Mouse (Mus musculus): ENCODE data around the gene Cox8a.

Cox8a gene

DNA sequence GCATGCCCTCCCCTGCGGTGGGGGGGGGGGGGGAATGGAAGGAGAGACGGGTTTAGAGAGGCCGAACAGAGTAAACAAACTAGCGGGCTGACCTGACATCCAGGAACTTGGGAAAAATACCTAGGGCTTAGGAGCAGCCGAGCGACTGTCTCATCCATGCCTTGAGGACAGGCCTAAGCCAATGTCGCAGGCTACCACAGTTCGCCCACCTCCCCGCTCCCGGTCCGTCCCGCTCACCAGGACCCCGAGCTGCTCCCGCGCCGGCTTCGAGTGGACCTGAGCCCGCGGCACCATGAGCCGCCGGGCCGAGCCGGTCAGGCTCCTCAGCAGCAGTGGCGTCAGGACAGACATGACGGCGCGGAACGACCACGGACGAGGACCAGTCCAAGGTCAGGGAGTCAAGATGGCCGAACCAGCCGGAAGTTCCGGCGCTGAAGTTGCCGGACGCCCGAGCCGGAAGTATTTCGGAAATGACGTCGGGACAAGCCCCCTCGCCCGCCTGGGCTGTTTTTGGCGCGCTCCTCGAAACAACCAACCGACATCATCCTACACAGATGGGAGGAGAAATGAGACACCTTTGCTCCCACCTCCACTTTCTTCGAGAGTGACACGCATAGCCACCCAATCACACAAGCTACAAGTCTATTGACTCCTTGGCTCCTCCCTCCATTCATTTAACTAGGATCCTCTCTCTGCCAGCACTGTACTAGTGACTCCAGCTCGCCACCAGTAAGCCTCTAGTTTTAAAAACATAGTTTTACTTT is at the start of gene Cox8a:
Cox8a (minus strand) TSS at position 455 of the 764 bp plus-strand sequence.
- DNase-seq (ENCODE audit: low spot score in 2 of 2) = peak; percentile 95 to 96

DNA sequence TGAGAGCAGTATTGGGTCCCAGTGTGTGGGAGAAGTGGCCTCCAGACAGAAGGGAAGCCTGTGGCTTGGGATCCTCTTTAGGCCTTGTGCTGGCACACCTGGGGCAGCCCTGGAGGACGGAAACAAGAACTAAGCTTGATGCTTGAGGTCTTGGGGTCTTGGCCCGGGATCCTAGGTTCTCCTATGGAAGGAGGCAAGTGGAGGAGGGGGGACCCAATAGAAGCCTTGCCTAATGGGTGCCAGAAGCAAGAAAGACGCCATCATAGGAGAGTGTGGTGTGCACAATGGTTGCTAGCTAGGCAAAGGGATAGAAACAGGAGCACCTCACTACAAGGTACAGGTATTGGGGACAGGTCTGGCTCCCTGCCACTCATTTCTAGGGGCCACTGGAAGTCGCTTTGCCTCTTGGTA is 49.0 kb upstream of the Cox8a start:
- DNase-seq (ENCODE audit: low spot score in 2 of 2) = no peak

DNA sequence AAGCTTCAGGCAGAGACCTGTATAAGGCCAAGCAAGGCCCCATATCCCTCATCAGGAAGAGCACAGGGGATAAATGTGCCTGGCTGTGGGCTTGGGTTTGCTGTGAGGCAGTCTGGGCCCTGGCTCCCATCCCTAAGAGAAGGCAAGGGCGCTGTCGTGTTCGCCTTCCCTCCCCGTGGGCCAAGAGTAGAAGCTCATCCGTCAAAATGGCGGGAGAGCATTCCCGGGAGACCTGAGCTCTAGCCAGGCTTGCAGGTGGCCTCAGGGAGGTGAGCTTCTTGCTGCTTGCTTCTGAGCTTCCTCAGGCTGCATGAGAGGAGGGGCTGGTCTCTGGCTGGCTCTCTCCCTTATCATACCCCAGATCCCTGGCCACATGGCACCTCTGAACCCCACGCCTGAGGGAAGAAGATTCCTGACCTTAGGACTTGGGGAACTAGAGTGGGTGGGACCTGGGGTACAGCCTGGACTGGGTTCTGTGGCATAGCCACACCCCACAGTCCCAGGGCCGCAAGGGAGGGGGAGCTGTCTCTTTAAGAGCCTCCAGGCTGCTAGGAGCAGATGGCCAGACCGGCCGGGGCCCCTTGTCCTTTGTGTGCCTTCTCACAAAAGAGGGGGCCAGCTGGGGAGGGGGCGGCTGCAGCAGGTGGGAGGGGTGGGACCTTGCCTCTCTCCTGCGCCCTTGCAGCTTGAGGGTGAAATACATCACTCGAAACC is 48.2 kb upstream of the Cox8a start:
- no peak for DNase-seq (ENCODE audit: low spot score in 2 of 2)

DNA sequence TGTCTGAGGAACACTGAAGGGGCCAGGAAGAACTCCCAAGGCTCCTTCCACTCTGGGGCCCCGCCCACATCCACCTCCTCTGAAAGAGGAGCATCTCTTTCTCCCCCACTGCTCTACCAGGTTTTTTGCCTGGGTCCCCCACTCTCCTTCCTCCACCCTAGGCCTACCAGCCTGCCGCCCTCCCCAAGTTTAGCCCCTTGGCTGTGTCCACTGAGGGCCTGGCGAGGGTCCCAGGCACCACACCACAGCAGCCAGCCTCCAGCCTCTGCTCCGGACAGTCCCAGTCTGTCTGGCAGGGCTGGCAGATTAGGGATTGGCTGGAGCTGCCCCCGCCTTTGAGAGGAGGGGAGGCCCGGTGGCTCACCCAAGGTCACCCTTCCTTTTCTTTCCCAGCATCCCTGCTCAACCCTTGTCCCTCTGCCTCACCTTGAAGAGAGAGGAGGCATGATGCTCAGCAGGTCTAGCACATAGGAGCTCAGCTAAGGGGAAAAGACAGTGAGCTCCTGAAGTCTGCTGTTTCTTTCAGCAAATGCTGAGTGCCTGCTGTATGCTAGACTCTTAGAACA is 47.4 kb upstream of the Cox8a start:
- DNase-seq (ENCODE audit: low spot score in 2 of 2) = peak in 1 of 2 experiments; percentile 58

DNA sequence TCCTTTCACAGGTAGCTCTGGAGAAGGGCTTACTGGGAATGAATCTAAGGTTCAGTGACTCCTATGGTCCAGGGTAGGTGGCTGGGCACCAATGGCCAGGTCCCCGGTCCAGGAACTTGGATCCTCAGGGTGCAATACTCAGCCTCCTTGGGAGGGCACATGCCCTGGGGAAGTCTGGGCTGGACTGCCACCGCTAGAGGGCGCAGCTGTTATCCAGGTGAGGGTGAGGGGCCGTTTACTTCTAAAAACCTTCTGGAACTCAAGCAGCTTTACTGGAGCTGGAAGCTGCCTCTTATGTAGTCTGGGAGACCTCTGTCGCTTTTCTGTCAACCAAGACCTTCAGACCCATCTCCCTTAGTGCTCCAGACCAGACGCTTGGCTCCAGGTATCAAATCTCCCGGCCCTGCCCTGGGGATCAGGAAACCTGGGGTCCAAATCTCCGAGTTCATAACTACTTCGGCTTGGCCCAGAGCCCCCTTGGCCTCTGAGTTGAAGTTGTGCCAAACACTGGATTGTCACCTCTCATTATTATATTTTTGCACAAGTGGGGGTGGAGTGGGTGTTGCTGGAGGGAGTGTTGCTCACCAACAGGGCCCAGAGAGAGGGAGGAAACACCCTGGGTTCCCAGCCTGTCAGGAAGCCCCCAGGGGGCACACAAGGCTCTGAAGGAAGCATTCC is 46.8 kb upstream of the Cox8a start:
- DNase-seq (ENCODE audit: low spot score in 2 of 2) = peak; percentile 63 to 89

DNA sequence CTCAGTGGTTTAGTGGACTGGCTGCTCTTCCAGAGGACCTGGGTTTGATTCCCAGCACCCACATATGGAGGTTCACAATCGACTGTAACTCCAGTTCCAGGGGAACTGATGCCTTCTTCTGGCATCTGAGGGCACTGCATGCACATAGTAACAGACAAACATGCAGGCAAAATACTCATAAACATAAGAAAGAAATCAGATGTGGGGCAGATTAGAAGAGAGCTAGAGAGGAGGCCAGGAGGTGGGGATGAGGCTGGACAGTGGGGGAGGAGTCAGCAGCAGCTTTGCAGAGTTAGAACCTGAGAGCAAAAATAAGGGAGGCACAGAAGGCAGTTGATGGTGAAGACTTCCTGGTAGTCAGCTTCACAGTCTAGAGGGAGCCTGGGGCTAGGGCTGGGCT is 45.2 kb upstream of the Cox8a start:
- no peak for DNase-seq (ENCODE audit: low spot score in 2 of 2)

DNA sequence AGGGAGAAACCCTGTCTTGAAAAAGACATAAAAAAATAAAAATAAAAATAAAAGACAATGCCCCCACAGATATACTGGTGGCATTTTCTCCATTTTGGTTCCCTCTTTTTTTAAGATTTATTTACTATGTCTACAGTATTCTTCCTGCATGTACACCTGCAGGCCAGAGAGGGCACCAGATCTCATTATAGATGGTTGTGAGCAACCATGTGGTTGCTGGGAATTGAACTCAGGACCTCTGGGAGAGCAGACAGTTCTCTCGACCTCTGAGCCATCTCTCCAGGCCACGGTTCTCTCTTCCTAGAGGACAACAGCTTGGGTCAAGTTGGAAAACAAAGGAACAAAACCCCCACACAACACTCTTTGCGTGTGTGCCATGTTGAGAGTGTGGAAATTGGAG is 44.5 kb upstream of the Cox8a start:
- DNase-seq (ENCODE audit: low spot score in 2 of 2) = no peak

GRCm38 (mm10) chr19:7261476-7261875 is 44.1 kb upstream of the Cox8a start:
- no peak for DNase-seq (ENCODE audit: low spot score in 2 of 2)

DNA sequence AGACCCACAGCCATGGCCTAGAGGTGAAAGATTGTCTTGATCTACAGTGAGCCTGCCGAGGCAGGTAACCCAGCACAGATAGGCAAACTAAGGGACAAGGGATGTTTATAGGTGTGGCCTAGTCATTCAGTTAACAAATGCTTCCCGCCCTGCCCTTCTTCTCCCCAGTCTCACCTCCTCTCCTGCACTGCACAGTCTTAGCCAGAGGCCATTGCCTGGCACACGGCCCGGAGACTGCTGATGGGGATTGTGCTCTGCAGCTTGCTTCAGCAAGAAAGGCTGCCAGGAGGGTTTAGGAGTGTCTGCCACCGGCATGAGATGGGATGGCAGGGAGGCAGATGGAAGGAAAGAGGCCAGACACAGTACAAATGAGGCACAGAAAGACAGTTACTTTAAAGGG is 40.5 kb upstream of the Cox8a start:
- DNase-seq (ENCODE audit: low spot score in 2 of 2) = no peak

DNA sequence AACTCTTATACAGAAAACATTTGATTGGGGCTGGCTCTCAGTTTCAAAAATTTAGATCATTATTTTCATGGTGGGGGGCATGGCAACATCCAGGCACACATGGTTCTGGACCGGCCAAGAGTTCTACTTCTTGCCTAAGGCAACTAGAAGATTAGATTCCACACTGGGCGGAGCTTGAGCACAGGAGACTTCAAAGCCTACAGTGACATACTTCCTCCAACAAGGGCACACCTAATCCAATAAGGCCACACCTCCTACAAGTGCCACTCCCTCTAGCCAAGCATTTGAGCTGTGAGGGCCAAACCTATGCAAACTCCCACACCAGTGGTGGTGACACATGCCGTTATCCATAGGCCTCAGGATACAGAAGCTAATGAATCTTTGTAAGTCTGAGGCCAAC is 28.6 kb upstream of the Cox8a start:
- DNase-seq (ENCODE audit: low spot score in 2 of 2) = no peak

DNA sequence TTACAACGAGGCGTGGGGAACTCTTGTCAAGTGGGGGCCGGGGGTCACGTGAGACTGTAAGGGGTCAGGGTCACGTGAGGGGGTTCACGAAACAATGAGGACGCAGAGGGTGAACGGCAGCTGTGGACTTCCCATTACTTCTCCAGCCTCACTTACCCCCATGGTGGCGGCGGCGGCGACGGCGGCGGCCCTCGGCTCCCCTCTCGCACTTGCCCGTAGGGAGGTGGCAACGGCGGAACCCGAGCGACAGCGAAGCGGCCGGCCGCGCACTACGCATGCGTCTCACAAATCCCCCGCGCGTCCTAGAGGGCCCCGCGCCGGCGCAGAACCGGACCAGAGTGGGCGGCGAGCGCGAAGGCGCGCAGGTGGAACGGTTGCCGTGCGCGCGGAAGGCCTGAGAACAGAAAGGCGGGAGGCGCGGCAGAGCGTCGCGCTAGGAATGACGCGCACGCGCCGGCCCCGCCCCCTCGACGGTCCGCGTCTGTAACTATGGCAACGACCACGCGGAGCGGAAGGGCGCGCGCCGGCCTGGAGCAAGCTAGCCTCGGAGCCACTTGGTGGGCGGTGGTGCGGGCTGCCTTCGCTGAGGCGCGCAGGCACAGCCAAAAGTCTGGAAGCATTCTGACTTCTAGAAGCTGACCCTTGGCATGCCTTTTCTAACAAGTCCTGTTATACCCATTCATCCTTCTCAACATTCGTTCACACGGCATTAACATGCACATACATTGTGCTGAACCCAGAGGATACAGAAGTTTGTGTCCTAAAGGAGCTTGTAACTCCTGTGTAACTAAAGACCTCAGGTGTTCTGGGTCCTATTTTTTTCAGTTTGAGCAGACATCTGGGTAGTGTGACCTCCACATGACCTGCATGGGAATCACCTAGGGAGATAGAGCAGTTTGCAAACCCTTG is 23.6 kb upstream of the Cox8a start, which contains the start of gene Naa40:
Naa40 (minus strand) TSS at position 402 of the 909 bp plus-strand sequence.
- peak; percentile 88 to 93 for DNase-seq (ENCODE audit: low spot score in 2 of 2)

GRCm38 (mm10) chr19:7240291-7240690 is 22.9 kb upstream of the Cox8a start:
- no peak for DNase-seq (ENCODE audit: low spot score in 2 of 2)

DNA sequence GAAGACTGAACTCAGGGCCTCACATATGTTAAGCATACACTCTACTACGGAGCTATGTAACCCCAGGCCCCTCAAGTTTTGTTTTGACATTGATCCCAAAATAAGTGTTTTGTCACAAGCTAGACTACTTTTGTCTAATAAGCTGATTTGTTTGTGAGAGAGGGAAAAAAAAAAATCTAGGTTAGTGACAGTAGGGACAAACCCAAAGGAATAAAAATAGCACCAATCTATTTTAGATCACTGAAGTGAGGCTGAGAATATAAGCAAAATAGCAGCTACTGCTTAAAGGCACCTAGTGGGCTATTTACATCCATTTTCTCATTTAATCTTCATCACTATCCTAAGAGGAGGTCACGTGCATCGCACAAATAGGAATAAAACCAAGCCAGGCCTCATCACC is 22.2 kb upstream of the Cox8a start:
- DNase-seq (ENCODE audit: low spot score in 2 of 2) = no peak

GRCm38 (mm10) chr19:7236742-7237141 is 19.3 kb upstream of the Cox8a start:
- no peak for DNase-seq (ENCODE audit: low spot score in 2 of 2)

GRCm38 (mm10) chr19:7236011-7236410 is 18.6 kb upstream of the Cox8a start:
- DNase-seq (ENCODE audit: low spot score in 2 of 2) = no peak

GRCm38 (mm10) chr19:7235461-7235860 is 18.0 kb upstream of the Cox8a start:
- DNase-seq (ENCODE audit: low spot score in 2 of 2) = no peak

DNA sequence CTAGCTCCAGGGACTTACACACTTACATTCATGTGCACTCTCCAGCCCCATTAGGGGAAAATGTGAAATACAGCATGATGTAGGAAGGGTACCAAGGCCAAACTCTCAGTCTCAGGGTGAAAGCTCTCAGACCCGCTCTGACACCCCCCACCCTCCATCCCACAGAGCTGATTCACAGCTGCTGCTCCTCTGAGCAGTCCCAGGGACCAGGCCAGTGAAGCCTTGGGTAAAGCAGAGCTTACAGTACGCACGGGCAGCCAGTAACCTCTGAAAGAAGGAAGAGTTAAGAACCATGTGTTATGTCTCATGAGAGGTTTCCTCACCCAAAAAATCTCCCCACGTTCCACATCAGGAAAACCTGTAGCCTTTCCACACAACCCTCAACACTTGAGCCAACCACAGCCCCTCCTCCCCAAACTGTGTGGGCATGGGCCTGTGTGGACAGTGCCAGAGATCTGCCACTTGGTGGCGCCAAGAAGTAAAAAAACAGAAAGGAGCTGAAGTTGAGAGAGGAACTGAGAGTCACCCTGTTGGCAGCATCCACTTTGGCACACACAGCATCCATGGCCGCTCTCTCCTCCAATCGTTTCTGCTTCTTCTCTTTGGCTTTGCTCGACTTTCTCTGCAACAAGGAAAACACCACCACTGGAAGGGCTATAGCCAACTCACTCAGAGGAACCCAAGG is 17.3 kb upstream of the Cox8a start:
- DNase-seq (ENCODE audit: low spot score in 2 of 2) = peak; percentile 70 to 75

- no peak for DNase-seq (ENCODE audit: low spot score in 2 of 2)
These were observed 9.1 kb upstream of the Cox8a start for GRCm38 (mm10) chr19:7226511-7226914.

GRCm38 (mm10) chr19:7225096-7225690 is 7.8 kb upstream of the Cox8a start:
- no peak for DNase-seq (ENCODE audit: low spot score in 2 of 2)

- no peak for DNase-seq (ENCODE audit: low spot score in 2 of 2)
These were observed 6.8 kb upstream of the Cox8a start for GRCm38 (mm10) chr19:7224253-7224652.

Measured in urinary bladder, postnatal 4 days (tissue).